Mouse (Mus musculus) MEL-GATA-1-ER (cell line): ENCODE data around the gene Trim26.
"Not testable (repeated sequence)": the region's sequence is repeated elsewhere in the genome, so short reads cannot be mapped to it uniquely, and the experiment has no call there.

ENCODE experiments used
- DNase-seq: peaks from one replicate; pipeline ENCODE4 v3.0.0-alpha.2; 2012; ENCODE audit warnings: low read depth; ENCODE audit errors: extremely low read depth

Trim26 gene

DNA sequence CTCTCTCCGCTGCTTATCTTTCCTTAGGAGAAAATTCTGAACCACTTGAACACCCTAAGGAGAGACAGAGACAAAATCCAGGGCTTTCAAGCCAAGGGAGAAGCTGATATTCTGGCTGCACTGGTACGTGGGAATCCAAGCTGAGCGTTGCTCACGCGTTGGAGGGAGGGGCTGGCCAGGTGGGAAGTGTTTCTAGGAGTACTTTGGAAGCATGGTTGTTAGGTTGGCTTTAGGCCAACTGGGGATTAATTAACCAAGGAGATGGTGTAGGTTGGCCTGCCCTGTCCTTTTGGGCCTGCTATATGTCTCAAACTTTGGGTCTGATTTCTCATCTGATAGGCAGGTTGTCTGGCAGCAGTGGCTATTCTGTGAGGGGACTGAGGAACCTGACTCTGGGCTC, 14.3 kb downstream of the Trim26 start:
- DNase-seq = no peak

DNA sequence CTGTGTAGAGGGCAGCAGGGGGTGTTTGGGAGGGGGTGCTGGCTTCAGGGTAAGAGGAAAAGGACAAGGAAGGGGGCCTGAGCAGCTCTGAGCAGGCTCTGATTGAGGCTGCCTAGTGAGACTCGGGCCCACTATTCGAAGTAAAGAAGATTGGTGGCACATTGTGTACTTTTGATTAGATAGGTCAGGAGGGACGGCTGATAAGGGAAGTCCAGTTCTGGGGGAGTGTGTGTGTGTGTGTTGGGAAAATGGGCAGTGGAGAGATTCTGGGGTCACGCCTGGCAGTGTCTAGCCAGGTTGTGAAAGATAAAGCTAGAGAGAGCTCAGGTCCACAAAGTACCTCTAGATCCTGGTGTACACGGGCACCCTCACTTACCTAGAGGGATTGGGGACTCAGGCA, 14.7 kb downstream of the Trim26 start:
- no peak for DNase-seq

DNA sequence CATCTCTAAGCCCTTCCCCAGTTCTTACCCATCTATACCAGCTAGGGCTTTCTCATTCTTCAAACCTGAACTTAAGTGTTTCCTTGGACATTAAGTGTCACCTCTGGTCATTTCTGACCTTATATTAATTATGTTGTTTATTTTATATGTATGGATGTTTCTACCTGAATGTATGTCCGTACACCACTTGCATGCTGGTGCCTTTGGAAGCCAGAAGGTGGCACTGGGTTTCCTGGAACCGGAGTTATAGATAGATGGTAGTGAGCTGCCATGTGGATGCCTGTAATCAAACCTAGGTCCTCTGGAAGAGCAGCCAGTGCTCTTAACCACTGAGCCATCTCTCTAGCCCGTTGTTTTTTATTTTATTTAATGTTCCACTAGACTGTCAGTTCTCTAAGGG, 18.6 kb downstream of the Trim26 start:
- no peak for DNase-seq

DNA sequence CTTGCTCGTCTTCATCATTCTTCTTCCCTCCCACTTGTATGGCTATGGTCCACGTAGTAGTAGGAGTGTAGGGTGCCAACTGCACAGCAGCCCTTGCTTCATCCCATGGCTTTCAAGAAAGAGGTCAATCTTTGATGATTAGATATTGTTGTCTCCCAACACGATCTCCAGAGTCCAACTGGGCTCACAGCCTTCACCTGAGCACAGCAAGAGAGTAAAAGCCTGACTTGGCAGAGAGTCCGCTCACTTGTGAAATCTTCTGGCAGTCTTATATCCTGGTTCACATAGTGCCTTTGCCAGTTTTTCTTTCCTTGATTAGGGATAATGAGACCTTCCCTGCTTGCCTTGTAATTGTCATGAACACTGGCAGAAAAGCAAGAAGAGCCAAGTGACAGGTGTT, 19.3 kb downstream of the Trim26 start:
- no peak for DNase-seq

DNA sequence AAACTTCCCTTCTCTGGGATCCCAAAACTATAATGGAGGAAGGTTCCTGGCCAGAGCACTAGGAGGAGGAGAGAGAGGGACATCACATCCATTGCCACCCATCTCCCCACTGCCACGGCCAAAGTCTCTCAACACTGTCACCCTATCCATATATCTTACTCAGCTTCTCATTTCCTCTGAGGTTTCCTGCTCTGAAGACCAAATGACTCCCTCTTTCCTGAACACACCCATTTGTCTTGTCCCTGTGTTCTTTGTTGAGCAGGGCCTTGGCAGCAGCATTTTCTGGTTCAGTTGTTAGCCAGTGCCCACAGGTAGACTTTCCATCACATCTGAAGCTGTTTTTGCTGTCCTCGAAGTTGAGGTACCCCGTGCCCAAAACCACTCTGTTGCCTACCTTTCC, 21.2 kb downstream of the Trim26 start:
- DNase-seq = no peak

DNA sequence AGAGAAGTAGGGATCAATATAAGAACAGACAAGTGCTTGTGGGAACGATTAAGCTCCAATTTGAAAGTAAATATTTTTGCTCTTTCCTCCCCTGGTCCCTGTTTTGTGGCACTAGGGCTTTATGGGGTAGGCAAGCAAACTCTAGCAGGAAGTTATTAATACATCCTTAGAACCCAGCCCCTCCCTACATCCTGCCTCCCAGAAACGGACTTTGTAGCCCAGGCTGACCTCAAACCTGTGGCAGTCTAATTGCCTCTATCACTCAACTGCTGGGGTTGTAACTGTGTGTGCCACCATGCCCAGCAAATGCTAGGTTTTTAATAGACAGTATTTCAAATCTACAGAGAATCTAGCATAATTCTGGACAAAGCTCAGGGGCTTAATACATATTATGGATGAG, 24.7 kb downstream of the Trim26 start:
- no peak for DNase-seq

DNA sequence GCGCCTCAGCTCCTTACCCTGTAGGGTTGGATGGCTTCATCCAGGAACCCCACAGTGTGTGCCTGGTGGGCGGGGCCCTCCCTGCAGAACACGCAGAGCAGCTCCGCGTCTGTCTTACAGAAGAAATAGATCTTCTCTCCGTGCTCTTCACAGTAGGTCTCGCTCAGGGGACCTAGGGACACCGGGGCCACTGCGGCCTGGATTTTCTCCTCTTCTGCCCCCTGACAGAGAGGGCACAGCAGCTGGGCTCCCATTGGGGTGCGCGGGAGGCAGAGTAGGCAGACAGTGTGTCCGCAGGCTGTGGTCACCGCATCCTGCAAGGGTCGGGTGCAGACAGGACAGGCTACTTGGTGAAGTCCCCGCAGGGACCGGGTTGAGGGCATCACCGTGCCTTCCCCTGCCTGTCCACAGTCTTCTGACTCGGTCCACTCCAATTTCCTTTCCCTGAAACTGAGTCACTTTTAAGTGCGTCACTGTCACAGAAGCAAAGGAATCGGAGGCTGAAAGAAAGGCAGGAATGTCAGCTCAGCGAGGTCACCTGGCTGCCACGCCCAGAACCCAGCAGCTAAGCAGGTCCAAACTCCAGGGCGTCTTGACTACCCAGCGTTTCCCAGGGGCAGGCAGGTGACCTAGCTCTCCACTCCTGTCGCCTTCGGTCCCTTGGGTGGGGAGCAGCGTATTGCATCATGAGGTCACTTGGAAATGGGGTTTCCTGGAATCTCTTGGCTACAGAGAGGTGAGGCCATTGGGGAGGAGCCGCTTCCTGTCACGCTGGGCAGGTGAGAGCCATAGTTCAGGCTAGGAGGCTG, 30.0 kb downstream of the Trim26 start, which contains the start of gene Trim15:
Trim15 (minus strand) TSS at position 492 of the 809 bp plus-strand sequence.
- DNase-seq = no peak

DNA sequence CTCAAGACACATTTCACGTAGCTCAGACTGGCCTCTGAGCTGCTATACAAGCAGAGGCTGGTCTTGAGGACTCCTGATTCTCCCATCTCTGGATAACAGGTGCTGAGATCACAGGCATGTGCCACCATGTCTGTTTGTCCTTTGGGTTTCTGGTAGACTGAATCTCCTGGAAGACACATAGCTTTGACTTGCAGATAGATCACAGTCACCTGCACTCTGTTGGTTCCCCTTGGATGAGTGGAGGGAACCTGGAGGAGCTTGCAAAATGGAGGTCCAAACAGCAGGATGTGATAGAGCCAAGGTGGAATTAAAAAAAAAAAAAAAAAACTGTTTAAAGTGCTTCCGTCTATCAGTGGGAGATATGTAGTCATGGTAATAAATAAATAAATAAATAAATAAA, 31.9 kb downstream of the Trim26 start:
- peak; percentile 12 for DNase-seq

DNA sequence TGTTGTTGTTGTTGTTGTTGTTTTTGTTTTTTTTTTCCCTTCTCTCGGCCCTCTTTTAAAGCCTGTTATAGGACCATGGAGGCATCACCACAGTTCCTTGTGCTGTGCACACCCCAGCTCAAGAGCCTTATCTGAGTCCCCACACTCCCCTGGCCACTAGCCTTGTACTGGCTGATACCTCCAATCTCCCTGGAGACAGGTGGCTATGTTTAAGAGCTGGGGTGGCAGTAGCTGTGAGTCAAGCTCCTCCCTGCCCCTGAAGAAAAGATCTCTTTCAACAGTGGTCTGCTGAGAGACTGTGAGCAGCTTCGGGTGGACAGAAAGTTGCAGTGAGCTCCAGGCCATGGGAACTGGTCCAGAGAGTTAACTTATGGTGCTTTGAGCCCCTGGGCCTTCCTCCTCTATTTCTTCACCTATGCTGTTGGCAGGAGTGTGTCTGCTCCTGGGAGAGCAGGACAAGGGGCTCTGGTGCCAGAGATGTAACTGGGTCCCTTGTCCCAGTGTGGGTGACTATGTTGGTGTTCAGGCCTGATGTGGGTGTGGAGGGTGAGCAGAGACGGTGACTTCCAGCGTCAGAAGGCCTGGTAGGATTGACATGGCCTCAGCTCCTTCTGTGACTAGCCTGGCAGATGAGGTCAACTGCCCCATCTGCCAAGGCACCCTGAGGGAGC, 32.5 kb downstream of the Trim26 start, which contains the start of gene Trim10:
Trim10 (plus strand) TSS at position 291 of the 671 bp plus-strand sequence.
- peak; percentile 97 for DNase-seq

DNA sequence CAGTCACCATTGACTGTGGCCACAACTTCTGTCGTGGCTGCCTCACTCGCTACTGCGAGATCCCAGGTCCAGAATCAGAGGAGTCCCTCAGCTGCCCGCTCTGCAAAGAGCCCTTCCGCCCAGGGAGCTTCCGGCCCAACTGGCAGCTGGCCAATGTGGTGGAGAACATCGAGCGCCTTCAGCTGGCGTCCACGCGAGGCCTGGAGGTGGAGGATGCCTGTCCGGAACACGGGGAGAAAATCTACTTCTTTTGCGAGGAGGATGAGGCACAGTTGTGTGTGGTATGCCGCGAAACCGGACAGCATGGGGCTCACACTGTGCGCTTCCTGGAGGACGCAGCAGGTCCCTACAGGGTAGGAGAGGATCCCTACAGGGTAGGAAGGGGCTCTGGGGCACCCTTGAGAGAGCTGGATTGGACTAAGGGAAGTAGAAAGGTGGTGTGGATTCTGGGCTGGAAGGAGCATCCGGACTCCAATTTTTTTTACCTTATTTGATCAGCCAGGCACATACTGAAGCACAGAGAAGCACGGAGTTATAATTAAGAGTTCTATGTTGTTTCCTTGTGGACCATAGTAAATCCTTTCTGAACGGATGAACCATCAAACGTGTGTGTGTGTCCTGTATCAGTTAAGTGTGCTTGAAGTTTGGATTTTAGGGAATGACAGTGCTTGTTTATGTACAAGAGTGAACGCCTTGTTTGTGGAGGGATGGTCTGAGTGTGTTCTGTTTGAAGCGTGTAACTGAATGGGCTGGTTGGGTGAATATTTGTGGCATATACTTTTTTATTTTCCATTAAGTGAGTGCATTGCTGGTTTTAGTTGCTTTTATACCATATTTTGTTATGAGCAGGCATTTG, 33.2 kb downstream of the Trim26 start:
- DNase-seq = peak; percentile 39

DNA sequence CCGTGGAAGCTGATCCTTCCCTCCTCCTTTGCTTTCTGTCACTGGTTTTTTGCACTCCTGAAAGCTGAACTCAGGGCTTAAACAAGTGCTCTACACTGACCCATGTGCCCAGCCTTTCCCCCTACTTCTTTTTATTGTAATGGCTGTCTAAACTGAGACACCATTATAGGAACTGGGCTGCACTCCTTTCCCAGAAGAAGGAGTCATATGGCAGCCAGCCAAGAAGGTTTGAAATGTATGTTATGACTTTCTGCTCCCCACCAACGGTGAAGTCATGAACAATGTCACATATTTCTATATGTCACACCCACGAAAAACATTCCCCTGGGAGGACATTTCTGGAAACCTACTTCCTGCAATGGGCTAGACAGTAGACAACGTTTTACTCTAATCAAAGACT, 37.7 kb downstream of the Trim26 start:
- no peak for DNase-seq

DNA sequence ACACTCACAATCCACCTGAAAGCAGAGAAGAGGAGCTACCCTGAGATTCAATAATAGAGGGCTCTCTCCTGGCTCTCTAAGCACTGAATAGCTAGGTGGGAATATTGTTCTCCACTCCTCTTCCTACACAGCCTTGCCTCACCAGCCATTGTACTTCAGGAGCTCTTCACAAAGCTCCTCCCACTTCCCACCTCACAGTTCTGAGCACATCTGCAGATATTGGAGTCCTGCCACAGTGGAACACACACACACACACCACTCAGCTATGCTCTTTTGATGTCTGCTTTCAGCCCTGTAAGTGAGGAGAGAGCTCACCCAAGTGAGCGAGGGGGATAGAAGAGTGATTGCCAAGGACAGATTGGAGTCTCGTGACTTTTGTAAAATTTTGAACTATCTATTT, 46.4 kb downstream of the Trim26 start:
- no peak for DNase-seq

DNA sequence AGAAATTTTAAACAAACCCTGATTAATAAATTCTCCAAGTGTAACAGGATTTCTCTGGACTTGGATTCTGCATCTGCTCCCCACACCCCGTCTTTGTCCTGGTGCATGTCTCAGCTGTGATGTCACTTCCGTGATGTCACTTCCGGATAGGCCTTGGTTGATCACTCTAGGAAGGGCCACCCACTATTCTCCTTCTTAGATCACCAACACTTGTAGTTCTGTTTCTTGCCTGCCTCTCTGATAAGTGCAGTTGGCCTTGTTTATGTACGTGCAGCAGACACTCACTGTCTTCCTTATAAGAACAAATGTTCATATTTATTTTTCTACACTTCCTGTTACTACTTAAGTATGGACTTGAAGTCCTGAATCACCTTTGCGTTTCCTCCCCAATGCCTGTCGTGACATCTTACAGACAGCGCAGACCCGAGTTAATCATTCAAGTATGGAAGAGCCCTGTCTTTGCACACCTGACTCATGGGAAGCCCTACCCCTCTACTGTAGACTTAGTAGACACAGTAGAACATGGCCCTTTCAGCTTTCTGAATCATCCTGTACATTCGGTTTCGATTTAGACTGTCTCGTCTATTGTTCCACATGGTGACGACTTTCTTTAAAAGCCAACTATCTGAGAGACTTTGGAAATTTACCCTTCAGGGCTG, 48.3 kb downstream of the Trim26 start:
- DNase-seq = no peak

DNA sequence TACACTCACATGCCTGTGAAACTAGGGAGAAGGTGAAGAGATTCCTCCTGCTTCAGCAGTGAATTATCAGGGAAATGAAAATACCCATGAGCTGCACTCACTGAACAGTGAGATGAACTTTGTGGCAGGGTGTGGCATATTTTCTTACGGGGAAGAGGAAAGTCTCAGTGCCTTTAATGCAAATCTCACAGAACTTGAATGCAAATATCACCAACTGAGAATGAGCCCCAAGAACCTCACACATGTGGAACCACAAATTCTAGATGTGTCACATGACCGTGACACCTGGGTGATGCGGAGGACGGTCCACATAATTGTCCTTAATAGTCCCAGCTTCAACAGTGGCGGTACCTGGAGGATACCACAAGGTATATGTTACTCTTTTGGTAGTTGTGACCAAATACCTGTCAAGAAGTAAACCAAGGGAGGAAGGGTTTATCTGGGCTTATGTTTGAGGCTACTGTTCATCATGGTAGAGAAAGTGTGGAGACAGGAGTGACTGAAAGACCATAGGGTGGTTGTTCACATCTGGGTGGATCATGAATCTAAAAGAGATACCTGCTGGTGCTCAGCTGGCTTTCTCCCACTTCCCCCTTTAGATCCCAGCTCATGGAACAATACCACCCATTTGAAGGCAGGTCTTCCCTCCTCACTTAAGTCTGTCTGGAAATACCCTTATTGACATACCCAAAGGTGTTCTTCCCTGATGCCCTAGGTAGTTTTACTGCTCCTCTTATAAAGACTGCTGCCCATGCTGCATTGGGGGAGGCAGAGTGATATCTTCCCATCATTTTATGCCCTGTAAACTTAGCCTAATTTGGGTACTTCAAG, 53.4 kb downstream of the Trim26 start, which contains the start of gene Trim40:
Trim40 (minus strand) TSS at position 51 of the 831 bp plus-strand sequence.
- DNase-seq = no peak

DNA sequence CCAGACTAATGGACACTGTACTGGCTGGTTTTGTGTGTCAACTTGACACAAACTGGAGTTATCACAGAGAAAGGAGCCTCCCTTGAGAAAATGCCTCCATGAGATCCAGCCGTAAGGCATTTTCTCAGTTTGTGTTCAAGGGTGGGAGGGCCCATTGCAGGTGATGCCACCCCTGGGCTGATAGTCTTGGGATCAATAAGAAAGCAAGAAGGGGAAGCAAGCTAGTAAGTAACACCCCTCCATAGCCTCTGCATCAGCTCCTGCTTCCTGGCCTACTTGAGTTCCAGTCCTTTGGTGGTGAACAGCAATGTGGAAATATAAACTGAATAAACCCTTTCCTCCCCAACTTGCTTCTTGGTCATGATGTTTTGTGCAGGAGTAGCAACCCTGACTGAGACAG, 54.6 kb downstream of the Trim26 start:
- DNase-seq = not testable (repeated sequence)

DNA sequence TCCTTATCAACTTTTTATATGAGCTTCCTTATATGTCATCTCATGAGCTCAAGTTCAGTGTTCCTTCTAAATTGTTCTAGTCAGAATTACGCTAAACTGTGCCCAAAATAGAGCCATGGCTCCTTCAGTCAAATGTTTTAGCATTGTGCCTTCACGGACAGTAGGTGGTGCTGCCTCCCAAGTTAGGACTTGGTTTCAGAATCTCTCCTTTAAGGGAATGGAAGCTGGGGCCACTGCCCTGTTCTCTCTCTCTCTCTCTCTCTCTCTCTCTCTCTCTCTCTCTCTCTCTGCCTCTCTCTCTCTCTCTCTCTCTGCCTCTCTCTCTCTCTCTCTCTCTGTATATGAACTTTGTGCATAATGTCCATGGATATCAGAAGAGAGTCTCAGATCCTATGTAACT, 55.4 kb downstream of the Trim26 start:
- peak; percentile 47 for DNase-seq

DNA sequence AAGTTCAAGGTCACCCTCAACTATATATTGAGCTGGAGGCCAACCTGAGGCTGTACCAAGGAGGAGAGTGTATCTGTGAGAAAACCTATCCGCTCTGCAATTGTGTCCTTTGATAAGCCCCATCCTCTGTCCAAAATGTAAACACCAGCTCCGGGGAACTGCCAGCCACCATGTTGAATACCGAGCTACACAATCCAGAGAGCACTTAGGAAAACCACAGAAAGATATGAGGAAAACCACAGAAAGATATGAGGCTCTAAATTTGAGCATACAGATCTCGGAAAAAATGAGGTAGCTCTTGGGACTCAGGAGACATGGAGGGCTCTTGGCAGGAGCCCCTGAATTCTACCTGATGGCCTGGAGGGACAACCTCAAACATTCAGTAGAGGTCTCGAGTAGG, 56.5 kb downstream of the Trim26 start:
- DNase-seq = peak; percentile 29

DNA sequence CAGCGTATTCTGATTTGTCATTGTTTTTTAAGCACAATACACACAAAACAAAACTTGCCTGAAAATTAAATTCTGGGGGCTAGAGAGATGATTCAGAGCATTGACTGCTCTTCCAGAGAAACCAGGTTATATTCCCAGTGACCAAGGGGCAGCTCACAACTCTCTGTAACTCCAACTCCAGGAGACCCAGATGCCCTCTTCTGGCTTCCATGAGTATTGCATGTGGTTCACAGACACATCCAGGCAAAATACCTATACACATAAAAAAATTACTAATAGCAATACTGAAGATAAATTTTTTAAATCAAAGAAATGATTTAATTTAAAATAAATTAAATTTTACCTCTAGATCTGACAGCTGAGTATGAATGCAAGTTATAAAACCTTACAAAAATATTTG, 59.6 kb downstream of the Trim26 start:
- peak; percentile 13 for DNase-seq

DNA sequence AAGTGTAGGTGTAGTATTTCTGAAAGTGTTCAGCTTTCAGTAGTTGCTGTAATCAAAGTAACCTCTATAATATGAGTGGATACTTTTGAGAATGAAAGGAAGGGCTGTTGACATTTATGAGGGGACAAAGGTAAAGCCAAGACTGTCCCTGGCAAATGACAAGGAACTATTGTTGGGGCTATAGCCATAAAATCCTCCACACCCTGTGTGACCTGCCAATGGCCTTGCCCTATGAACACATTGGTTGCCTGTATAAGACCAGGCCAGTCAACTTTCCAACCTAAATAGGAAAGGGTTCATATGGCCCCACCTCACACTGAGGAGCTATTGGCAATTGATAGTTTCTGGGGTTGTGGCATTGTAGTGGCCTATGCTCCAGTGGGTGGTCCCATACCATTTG, 60.1 kb downstream of the Trim26 start:
- DNase-seq = no peak

DNA sequence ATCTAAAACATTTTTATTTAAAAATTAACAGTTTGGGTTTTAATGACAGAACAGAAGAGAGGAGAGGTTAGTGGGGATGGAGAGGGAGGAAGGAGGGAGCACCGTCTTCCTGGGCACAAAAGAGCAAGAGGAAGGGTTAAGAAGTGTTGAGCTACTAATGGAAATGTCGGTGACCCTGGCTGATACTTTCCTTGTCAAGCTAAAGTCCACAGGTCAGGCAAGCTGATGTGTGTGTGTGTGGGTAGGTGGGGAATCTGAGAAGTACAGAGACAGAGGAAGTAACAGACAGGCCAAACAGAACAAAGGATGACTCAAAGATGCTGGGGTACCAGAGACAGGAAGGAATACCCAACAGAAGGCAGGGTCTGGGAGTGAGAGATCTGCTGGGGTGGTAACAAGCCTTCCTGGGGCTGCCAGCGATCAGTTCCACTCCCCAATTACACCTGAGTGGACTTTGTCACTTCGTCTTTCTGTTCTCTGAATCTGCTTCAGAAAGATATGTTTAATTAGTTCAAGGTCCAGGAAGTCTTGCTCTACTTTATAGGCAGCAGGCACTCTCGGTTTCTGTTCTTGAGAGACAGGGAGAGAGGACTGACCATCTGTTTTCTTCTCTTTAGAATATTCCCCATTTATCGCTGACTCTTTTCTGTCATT, 60.7 kb downstream of the Trim26 start, which contains the start of gene Trim31:
Trim31 (plus strand) TSS at position 567 of the 654 bp plus-strand sequence.
- DNase-seq = no peak
